Mouse (Mus musculus) midbrain, postnatal 0 days (tissue): Measurements from ENCODE around the gene Spdye4c. TPM values are rescaled to one million over a fixed set of nuclear protein-coding genes. Genes with fewer than 3 reads are reported as not detected.

ENCODE experiments used
- ATAC-seq: fragments of 200-750 bp; cut with Nextera tagmentation; 2 replicates; pipeline ENCODE4 v1.8.0; 2017; ENCODE audit warnings: moderate number of reproducible peaks, mild to moderate bottlenecking, moderate TSS enrichment, moderate library complexity; ENCODE audit not compliant: low FRiP score
- DNase-seq: peaks from one replicate; pipeline ENCODE4 v3.0.0-alpha.2; 2015; ENCODE audit warnings: low spot score
- H3K27ac ChIP-seq: fragments of 300-500 bp; sonication (generic); 2 replicates; pipeline ENCODE4 v1.5.1; 2014; ENCODE audit warnings: low read depth, mild to moderate bottlenecking, low read length, mixed read lengths
- H3K27me3 ChIP-seq: fragments of 300-500 bp; sonication (generic); 2 replicates; pipeline ENCODE4 v1.6.1; 2014; ENCODE audit warnings: low read length, control low read depth, mixed read lengths; ENCODE audit not compliant: insufficient read depth
- H3K36me3 ChIP-seq: fragments of 300-500 bp; sonication (generic); 2 replicates; pipeline ENCODE4 v1.6.1; 2014; ENCODE audit warnings: low read length, control low read depth, mixed read lengths; ENCODE audit not compliant: insufficient read depth
- H3K4me1 ChIP-seq: fragments of 300-500 bp; sonication (generic); 2 replicates; pipeline ENCODE4 v1.6.1; 2014; ENCODE audit warnings: mild to moderate bottlenecking, control low read depth, antibody characterized with exemption, low read length, mixed read lengths; ENCODE audit not compliant: insufficient read depth
- H3K4me2 ChIP-seq: fragments of 300-500 bp; sonication (generic); 2 replicates; pipeline ENCODE4 v1.6.1; 2014; ENCODE audit warnings: low read depth, mild to moderate bottlenecking, low read length, mixed read lengths; ENCODE audit not compliant: poor library complexity, severe bottlenecking
- H3K4me3 ChIP-seq: fragments of 300-500 bp; sonication (generic); 2 replicates; pipeline ENCODE4 v1.5.1; 2014; ENCODE audit warnings: low read depth, mild to moderate bottlenecking, low read length, moderate library complexity
- H3K9ac ChIP-seq: fragments of 300-500 bp; sonication (generic); replicated peaks from 2 replicates; pipeline ENCODE4 v1.6.1; 2014; ENCODE audit warnings: mild to moderate bottlenecking, low read length, moderate library complexity, mixed read lengths; ENCODE audit not compliant: poor library complexity, severe bottlenecking
- H3K9me3 ChIP-seq: fragments of 300-500 bp; sonication (generic); 2 replicates; pipeline ENCODE4 v1.6.1; 2016; ENCODE audit warnings: low read length, control low read depth
- CTCF ChIP-seq: IDR thresholded peaks from 2 replicates; pipeline ENCODE4 v1.5.1; 2016; ENCODE audit warnings: antibody characterized with exemption, mild to moderate bottlenecking
- WGBS: fragments of 180-500 bp; shearing (Covaris S2); extraction: QIAGEN DNeasy Blood & Tissue Kit; methylation state at CpG from one replicate; pipeline ENCODE4 v1.1.7; 2014; 5-methylcytosine and 5-hydroxymethylcytosine counted together
- polyA plus RNA-seq: library from polyadenylated mRNA; unstranded; fragments of >200 nt; fragmentation: Nextera tagmentation; extraction: Ambion mirVana; gene quantifications from 2 replicates; pipeline ENCODE4 v1.2.1, GENCODE M21; 2015
- total RNA-seq: library from RNA; depleted of rRNA; stranded (reverse); fragments of >200 nt; gene quantifications from 2 replicates; pipeline ENCODE4 v1.2.3, GENCODE M21; 2014

Spdye4c gene
- total and polyA plus RNA-seq, 2 experiments from 2014 or later: not detected

DNA sequence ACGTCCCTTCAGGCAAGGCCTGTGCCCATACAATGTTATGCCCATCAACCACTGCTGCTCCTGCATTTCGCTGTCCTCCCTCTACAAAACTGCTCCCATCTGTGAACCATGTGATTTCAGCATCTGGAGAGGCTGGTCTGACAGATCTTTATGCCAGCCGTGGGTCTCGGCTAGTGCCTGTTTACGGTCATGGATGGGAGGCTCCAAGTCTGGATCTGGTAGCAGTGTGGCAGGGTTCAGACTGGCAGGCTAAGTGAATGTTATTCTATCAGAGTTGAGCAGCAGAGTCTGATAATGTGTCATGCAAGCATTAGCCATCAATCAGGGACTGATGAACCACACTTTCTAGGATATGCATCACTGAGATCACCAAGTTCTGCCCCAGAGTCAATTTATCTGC, 8.1 kb upstream of the Spdye4c start:
- Histone ChIP-seq H3K9me3 (no peaks in the 10 kb centered on the region), H3K27me3 (no peaks in the 10 kb centered on the region), H3K4me3 (no peak overlapping the region), H3K36me3 (no peaks in the 10 kb centered on the region), H3K4me1 (no peaks in the 10 kb centered on the region), H3K9ac (no peak overlapping the region), H3K27ac (no peak overlapping the region), H3K4me2 (no peak overlapping the region)
- no peak for DNase-seq
- no peak for ATAC-seq
- TF ChIP-seq CTCF: no peak
- WGBS: 78% methylated on average over 5 of the region's 5 CpGs

DNA sequence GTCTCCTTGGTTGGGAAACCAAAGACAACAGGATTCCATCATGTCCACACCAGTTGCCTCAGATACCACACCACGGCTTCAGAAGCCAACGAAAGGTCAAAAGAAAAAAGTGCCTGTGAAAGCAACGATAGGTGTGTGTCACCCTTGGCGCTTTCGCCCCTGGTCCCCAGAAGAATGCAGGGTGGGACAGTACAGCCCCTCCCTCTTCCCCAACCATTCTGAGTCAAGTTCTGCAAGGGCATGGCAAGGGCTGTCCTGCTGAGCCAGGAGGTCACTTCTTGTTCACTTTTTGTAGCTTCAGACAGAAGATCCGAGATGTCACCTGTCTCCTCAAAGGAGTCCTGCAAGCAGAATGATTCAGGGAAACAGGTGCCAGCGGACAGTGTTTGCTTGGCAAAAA, 1.3 kb downstream of the Spdye4c start:
- H3K27me3 ChIP-seq: no peaks in the 10 kb centered on the region
- TF ChIP-seq CTCF: no peak
- DNase-seq (no peak), ATAC-seq (no peak)
- no peaks in the 10 kb centered on the region for H3K9me3 ChIP-seq
- H3K36me3 ChIP-seq: no peaks in the 10 kb centered on the region
- H3K4me3 ChIP-seq: no peak overlapping the region
- no peak overlapping the region for H3K4me2 ChIP-seq
- H3K27ac ChIP-seq: no peak overlapping the region
- 83% methylated on average over 7 of the region's 7 CpGs for WGBS
- no peaks in the 10 kb centered on the region for H3K4me1 ChIP-seq
- H3K9ac ChIP-seq: no peak overlapping the region

DNA sequence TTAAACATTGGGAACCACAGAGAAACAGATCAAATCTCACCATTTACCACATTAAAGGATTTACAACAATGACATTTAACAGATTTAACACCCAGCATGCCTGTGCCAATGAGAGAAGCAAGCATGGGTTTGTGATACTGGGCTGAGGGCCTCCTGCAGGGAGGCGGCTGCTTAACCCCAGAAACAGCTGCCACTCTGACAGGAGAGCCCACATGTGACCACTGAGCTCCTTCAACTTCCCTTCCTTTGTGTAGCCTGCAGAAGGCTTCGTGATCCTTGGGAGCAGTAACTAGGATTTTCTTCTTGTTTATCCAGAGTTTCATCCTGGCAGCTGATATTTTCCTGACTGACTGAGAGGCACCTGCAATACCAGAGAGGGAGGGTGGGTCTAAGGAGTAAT, 10.5 kb downstream of the Spdye4c start:
- Histone ChIP-seq H3K9me3 (no peaks in the 10 kb centered on the region; the same call in 1 of the 2 replicates), H3K36me3 (no peaks in the 10 kb centered on the region), H3K4me2 (no peak overlapping the region), H3K27ac (no peak overlapping the region), H3K27me3 (no peaks in the 10 kb centered on the region), H3K9ac (no peak overlapping the region), H3K4me1 (no peaks in the 10 kb centered on the region), H3K4me3 (no peak overlapping the region)
- DNase-seq (peak; percentile 4), ATAC-seq (no peak)
- TF ChIP-seq CTCF: no peak
- WGBS: 10% methylated on average over 2 of the region's 2 CpGs

DNA sequence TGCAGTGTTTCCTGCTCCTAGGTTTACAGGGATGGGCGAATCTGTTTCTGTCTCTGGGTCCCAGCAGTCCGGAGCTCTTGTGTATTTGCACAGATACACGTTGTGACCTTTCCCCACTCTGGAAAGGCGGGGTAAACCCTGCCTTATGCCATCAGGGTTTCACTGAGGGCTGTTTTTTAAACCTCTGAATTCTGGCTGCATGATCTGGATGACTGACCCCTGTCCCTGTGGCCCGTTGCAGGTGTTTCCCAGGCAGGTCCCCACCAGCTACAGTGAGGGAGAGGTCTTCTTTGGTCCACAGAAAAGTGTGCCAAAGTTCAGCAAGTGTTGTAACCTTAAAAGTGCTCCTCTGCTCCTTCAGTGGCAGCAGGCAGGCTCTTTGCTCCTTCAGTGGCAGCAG, 18.3 kb downstream of the Spdye4c start:
- DNase-seq: no peak
- ATAC-seq: no peak
- no peak overlapping the region for H3K4me3 ChIP-seq
- no peaks in the 10 kb centered on the region for H3K27me3 ChIP-seq
- H3K9ac ChIP-seq: no peak overlapping the region
- H3K9me3 ChIP-seq: no peaks in the 10 kb centered on the region; the same call in 1 of the 2 replicates
- no peak for TF ChIP-seq CTCF
- no peak overlapping the region for H3K4me2 ChIP-seq
- H3K27ac ChIP-seq: no peak overlapping the region
- 82% methylated on average over 5 of the region's 5 CpGs for WGBS
- H3K4me1 ChIP-seq: no peaks in the 10 kb centered on the region
- peaks cover 26% of the 10 kb centered on the region for H3K36me3 ChIP-seq

DNA sequence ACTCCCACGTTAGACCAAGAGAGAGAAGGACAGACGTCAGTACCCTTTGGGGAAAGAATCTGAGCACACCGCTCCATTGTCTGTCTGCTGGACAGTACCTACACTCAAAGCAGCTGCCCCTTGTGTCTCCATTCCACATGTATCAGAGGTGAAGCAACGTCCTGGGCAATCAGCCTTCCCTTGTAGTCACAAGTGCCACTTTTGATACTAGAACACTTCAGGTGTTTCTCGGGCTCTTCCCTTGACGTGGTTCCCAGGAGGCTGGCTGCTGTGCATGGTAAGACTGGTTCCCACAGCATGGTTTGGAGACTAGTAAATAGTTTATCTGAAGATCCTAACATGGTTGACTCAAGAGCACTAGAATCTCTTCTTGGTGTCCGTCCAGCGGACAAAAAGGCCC, 20.2 kb downstream of the Spdye4c start:
- Histone ChIP-seq H3K4me1 (no peaks in the 10 kb centered on the region), H3K9me3 (no peaks in the 10 kb centered on the region), H3K4me2 (no peak overlapping the region), H3K27ac (no peak overlapping the region), H3K27me3 (no peaks in the 10 kb centered on the region), H3K4me3 (no peak overlapping the region), H3K36me3 (peaks cover 40% of the 10 kb centered on the region), H3K9ac (no peak overlapping the region)
- WGBS: 96% methylated on average over 8 of the region's 8 CpGs
- no peak for ATAC-seq
- DNase-seq: no peak
- TF ChIP-seq CTCF: no peak

DNA sequence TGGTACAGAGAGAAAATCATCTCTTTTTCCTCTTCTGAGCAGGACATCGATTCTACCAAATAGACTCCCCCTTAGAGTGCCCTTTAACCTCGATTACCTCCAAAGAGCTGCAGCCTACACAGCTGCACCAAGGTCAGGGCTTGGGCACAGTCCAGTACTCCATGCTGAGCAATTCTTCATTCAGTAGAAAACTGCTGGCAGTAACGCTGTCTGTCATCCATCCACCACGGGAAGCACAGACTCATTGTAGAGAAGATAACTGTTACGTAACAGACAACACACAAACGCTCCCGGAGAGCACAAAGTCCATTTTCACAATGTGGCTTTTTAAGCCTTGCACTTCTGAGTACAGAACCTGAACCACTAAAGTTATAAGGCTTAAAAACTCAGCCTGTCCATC, 21.3 kb downstream of the Spdye4c start:
- H3K4me1 ChIP-seq: no peaks in the 10 kb centered on the region
- TF ChIP-seq CTCF: no peak
- 90% methylated on average over 7 of the region's 7 CpGs for WGBS
- H3K9me3 ChIP-seq: no peaks in the 10 kb centered on the region
- DNase-seq (no peak), ATAC-seq (no peak)
- peaks cover 48% of the 10 kb centered on the region for H3K36me3 ChIP-seq
- H3K4me3 ChIP-seq: no peak overlapping the region
- H3K4me2 ChIP-seq: no peak overlapping the region
- H3K27ac ChIP-seq: no peak overlapping the region
- H3K27me3 ChIP-seq: no peaks in the 10 kb centered on the region
- H3K9ac ChIP-seq: no peak overlapping the region
